Mouse (Mus musculus): ENCODE data around the gene Fbxw4. TPM values are rescaled to one million over a fixed set of nuclear protein-coding genes. Genes with fewer than 3 reads are reported as not detected.

Gene Fbxw4
- polyA plus RNA-seq, 1 experiment: 145 TPM

- no peaks in the 10 kb centered on the region for H3K27me3 ChIP-seq (ENCODE audit: control insufficient read depth, insufficient read depth, low read length)
- no peak overlapping the region for H3K27ac ChIP-seq (ENCODE audit: control insufficient read depth, insufficient read depth, low read length)
- peaks cover 13% of the 10 kb centered on the region for H3K4me1 ChIP-seq (replicated peaks; ENCODE audit: control insufficient read depth, insufficient read depth, low read length)
- no peak for DNase-seq
- no peak overlapping the region for H3K4me3 ChIP-seq (ENCODE audit: control insufficient read depth, insufficient read depth, low read length)
- 46% methylated on average over 5 of the region's 5 CpGs for WGBS
- TF ChIP-seq CTCF (IDR thresholded peaks at IDR 0.05; ENCODE audit: borderline replicate concordance, control insufficient read depth, extremely low read depth, insufficient read depth, low read length, poor library complexity) (no peak), POLR2A (IDR thresholded peaks at IDR 0.05; ENCODE audit: control insufficient read depth, extremely low read depth, insufficient read depth, low read length, poor library complexity) (no peak)
- no peaks in the 10 kb centered on the region for H3K36me3 ChIP-seq (ENCODE audit: control insufficient read depth, insufficient read depth, low read length)
Measured at GRCm38 (mm10) chr19:45675196-45675595, 15.1 kb upstream of the Fbxw4 start.

DNA sequence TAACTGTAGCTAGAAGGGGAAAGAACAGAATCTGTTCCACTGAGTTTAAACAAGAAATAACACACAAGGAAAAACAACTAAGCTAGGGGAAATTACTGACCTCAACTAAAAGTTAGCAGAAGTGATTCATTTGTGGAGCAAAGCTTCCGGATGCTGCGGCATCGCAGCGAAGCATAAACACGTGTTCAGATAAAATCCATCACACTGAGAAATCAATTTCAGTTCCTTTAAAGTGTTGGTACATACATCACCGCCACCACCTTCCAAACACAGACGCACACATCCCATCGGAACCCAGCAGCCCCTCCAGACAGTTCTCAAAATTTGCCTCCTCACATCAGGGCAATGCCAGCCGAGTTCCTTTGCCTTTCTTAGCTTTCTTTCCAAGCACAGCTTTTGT is 12.9 kb upstream of the Fbxw4 start:
- no peak for DNase-seq
- TF ChIP-seq POLR2A (IDR thresholded peaks at IDR 0.05; ENCODE audit: control insufficient read depth, extremely low read depth, insufficient read depth, low read length, poor library complexity) (no peak), CTCF (IDR thresholded peaks at IDR 0.05; ENCODE audit: borderline replicate concordance, control insufficient read depth, extremely low read depth, insufficient read depth, low read length, poor library complexity) (no peak)
- no peak overlapping the region for H3K27ac ChIP-seq (ENCODE audit: control insufficient read depth, insufficient read depth, low read length)
- H3K4me3 ChIP-seq (ENCODE audit: control insufficient read depth, insufficient read depth, low read length): no peak overlapping the region
- no peaks in the 10 kb centered on the region for H3K27me3 ChIP-seq (ENCODE audit: control insufficient read depth, insufficient read depth, low read length)
- 90% methylated on average over 9 of the region's 9 CpGs for WGBS
- peaks cover 13% of the 10 kb centered on the region for H3K4me1 ChIP-seq (replicated peaks; ENCODE audit: control insufficient read depth, insufficient read depth, low read length)
- H3K36me3 ChIP-seq (ENCODE audit: control insufficient read depth, insufficient read depth, low read length): no peaks in the 10 kb centered on the region

DNA sequence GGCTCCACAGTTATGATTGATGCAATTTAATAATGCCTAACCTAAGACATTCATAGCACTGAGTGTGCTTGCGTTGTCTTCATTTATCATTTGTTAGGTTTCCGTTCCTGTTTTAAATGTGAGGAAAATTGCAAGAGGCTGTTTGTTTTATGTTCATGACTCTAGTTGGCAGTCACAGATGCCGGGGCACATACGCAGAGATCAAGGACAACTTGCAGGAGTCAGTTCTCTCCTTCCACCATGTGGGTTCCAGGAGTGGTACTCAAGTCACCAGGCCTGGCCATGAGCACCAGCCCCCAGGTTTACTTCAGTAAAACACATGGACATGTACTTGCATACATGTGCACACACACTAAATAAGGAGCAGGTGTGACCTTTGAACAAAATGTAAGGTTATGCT is 8.9 kb upstream of the Fbxw4 start:
- DNase-seq: no peak
- Histone ChIP-seq H3K36me3 (ENCODE audit: control insufficient read depth, insufficient read depth, low read length) (no peaks in the 10 kb centered on the region), H3K27ac (ENCODE audit: control insufficient read depth, insufficient read depth, low read length) (no peak overlapping the region), H3K4me1 (replicated peaks; ENCODE audit: control insufficient read depth, insufficient read depth, low read length) (no peaks in the 10 kb centered on the region), H3K27me3 (ENCODE audit: control insufficient read depth, insufficient read depth, low read length) (no peaks in the 10 kb centered on the region), H3K4me3 (ENCODE audit: control insufficient read depth, insufficient read depth, low read length) (no peak overlapping the region)
- WGBS: 98% methylated on average over 4 of the region's 4 CpGs
- TF ChIP-seq CTCF (IDR thresholded peaks at IDR 0.05; ENCODE audit: borderline replicate concordance, control insufficient read depth, extremely low read depth, insufficient read depth, low read length, poor library complexity): no peak
- TF ChIP-seq POLR2A (IDR thresholded peaks at IDR 0.05; ENCODE audit: control insufficient read depth, extremely low read depth, insufficient read depth, low read length, poor library complexity): no peak

DNA sequence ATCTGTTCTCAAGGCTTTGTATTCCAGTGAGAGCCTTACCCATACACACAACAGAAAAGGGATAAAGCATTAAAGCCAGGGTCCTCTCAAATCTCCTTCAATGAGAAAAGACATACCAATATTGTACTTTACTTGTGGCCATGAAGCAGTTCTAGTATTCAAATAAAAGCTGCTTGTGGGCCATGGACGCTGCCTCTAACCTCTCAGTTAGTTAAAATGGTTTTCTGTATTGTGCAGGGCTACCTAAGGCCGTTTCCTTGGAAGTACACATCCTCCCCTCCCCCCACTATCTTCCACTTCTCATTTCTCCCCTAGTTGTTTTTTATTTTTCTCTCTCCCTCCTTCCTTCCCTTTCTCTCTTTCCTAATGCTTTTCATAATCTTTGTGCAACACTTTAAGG is 3.7 kb upstream of the Fbxw4 start:
- no peaks in the 10 kb centered on the region for H3K27me3 ChIP-seq (ENCODE audit: control insufficient read depth, insufficient read depth, low read length)
- no peak overlapping the region for H3K27ac ChIP-seq (ENCODE audit: control insufficient read depth, insufficient read depth, low read length)
- H3K4me1 ChIP-seq (replicated peaks; ENCODE audit: control insufficient read depth, insufficient read depth, low read length): peaks cover 9% of the 10 kb centered on the region
- no peak for TF ChIP-seq CTCF (IDR thresholded peaks at IDR 0.05; ENCODE audit: borderline replicate concordance, control insufficient read depth, extremely low read depth, insufficient read depth, low read length, poor library complexity)
- TF ChIP-seq POLR2A (IDR thresholded peaks at IDR 0.05; ENCODE audit: control insufficient read depth, extremely low read depth, insufficient read depth, low read length, poor library complexity): no peak
- no peak for DNase-seq
- H3K4me3 ChIP-seq (ENCODE audit: control insufficient read depth, insufficient read depth, low read length): no peak overlapping the region
- 65% methylated on average over 2 of the region's 2 CpGs for WGBS
- H3K36me3 ChIP-seq (ENCODE audit: control insufficient read depth, insufficient read depth, low read length): no peaks in the 10 kb centered on the region

DNA sequence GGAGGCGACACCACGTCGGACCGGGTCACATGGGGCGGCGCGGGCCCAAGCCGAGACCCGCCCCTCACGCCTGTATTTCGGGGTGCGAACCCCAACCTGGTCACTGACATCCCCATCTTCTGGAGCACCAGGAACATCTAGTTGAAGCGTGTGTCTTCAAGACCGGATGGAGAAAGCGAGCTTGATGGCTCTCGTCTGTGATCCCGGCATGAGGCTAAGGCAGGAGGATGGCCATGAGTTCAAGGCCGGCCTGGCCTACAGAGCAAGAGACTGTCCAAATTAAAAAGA is 335 bp upstream of the Fbxw4 start:
- no peak for DNase-seq
- WGBS: 13% methylated on average over 18 of the region's 18 CpGs
- H3K27me3 ChIP-seq (ENCODE audit: control insufficient read depth, insufficient read depth, low read length): no peaks in the 10 kb centered on the region
- H3K4me1 ChIP-seq (replicated peaks; ENCODE audit: control insufficient read depth, insufficient read depth, low read length): peaks cover 14% of the 10 kb centered on the region
- H3K36me3 ChIP-seq (ENCODE audit: control insufficient read depth, insufficient read depth, low read length): no peaks in the 10 kb centered on the region
- H3K4me3 ChIP-seq (ENCODE audit: control insufficient read depth, insufficient read depth, low read length): peak overlapping the region; percentile 55
- H3K27ac ChIP-seq (ENCODE audit: control insufficient read depth, insufficient read depth, low read length): no peak overlapping the region
- TF ChIP-seq POLR2A (IDR thresholded peaks at IDR 0.05; ENCODE audit: control insufficient read depth, extremely low read depth, insufficient read depth, low read length, poor library complexity): no peak
- TF ChIP-seq CTCF (IDR thresholded peaks at IDR 0.05; ENCODE audit: borderline replicate concordance, control insufficient read depth, extremely low read depth, insufficient read depth, low read length, poor library complexity): no peak

DNA sequence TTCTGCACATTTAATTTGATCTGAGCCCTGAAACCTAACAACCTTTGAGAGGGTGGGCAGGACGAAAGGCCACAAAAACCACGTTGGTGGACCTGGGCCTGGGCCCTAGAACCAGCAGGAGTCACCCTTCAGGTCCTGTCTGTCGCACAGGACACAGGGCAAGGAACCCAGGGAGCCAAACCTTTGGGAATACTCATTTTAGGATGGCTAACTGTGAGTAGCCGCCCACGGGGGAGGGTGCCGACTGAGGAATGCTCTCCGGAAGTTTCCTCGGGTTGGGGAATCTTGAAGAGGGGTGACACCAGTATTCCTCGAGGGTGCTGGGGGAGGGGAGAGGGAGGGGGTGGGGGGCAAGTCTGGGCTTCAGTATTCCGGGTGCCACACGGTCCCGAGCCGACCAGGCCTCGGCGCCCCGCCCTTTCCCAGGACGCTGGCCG is 793 bp downstream of the Fbxw4 start:
- Histone ChIP-seq H3K27ac (ENCODE audit: control insufficient read depth, insufficient read depth, low read length) (no peak overlapping the region), H3K27me3 (ENCODE audit: control insufficient read depth, insufficient read depth, low read length) (no peaks in the 10 kb centered on the region), H3K36me3 (ENCODE audit: control insufficient read depth, insufficient read depth, low read length) (no peaks in the 10 kb centered on the region), H3K4me1 (replicated peaks; ENCODE audit: control insufficient read depth, insufficient read depth, low read length) (peaks cover 20% of the 10 kb centered on the region), H3K4me3 (ENCODE audit: control insufficient read depth, insufficient read depth, low read length) (peak overlapping the region; percentile 55)
- no peak for TF ChIP-seq POLR2A (IDR thresholded peaks at IDR 0.05; ENCODE audit: control insufficient read depth, extremely low read depth, insufficient read depth, low read length, poor library complexity)
- no peak for TF ChIP-seq CTCF (IDR thresholded peaks at IDR 0.05; ENCODE audit: borderline replicate concordance, control insufficient read depth, extremely low read depth, insufficient read depth, low read length, poor library complexity)
- WGBS: 2% methylated on average over 18 of the region's 18 CpGs
- peak; percentile 49 for DNase-seq

DNA sequence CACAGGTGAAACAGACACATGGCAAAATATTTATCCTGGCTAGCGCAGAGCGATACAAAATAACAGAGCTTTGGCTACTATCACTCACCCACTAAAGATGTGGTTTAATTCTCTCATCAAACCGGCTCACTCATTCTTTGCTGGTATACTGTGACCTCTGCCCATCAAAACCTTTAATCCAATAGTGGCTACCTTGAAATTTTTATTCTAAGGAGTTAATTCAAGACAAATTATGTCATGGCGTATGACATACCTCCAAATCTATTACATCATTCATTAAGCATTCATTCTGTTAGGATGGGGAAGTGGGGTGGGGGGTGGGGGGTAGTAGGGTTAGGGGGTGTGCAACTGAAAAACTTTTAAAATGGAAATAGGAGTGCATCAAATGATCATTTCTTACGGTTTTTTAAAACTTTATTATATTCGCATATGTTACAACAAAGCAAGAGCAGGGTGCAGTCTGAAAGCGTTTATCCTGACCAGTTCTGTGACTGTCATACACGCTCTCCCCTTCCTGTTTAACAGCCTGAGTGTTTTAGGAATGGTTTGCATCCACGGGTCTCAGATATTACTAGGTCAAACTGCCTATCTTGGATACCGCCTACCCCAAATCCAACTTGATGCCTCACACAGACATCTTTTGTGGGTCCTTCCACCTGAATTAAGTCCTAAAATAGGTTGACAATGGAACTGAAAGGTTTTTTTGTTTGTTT is 1.4 kb downstream of the Fbxw4 start:
- no peak for DNase-seq
- Histone ChIP-seq H3K27ac (ENCODE audit: control insufficient read depth, insufficient read depth, low read length) (no peak overlapping the region), H3K36me3 (ENCODE audit: control insufficient read depth, insufficient read depth, low read length) (no peaks in the 10 kb centered on the region), H3K4me3 (ENCODE audit: control insufficient read depth, insufficient read depth, low read length) (no peak overlapping the region), H3K27me3 (ENCODE audit: control insufficient read depth, insufficient read depth, low read length) (no peaks in the 10 kb centered on the region), H3K4me1 (replicated peaks; ENCODE audit: control insufficient read depth, insufficient read depth, low read length) (peaks cover 20% of the 10 kb centered on the region)
- no peak for TF ChIP-seq CTCF (IDR thresholded peaks at IDR 0.05; ENCODE audit: borderline replicate concordance, control insufficient read depth, extremely low read depth, insufficient read depth, low read length, poor library complexity)
- no peak for TF ChIP-seq POLR2A (IDR thresholded peaks at IDR 0.05; ENCODE audit: control insufficient read depth, extremely low read depth, insufficient read depth, low read length, poor library complexity)
- WGBS: 71% methylated on average over 10 of the region's 10 CpGs
